Mouse (Mus musculus) kidney, adult 18-20 months (tissue): ENCODE data around the gene Gpr55.

ENCODE experiments used
- DNase-seq: peaks from one replicate; pipeline ENCODE4 v3.0.0; 2021

The Gpr55 gene

DNA sequence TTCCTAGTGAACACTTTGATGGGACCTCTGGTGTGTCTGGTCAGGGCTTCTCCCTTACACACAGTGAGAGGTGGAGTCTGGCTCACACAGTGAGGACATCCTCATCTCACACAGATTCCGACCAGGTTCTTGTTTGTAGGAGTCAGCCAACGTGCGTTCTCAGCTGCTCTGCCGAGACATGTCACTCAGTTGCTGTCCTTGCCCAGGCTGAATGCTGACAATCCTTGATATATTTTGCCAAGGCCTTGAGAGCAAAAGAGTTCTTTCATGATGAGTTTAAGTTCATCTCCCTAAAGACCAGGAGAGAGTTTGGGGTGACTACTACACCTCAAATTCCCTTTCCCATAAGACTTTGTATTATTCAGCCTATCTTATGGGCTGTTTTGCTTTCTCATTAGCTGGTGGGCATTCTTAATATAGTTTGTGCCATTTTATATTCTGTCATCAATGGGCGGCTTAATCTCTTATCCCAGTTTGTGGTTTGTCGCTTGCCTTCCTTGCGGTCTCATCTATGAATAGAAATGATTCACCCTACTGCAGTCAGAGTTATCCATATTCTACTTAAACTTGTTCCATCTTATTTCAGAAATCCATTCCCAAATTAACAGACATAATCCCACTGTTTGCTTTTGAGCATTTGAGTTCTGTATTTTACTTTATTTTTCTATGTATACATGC lies 47.6 kb downstream of the Gpr55 start:
- DNase-seq = no peak

DNA sequence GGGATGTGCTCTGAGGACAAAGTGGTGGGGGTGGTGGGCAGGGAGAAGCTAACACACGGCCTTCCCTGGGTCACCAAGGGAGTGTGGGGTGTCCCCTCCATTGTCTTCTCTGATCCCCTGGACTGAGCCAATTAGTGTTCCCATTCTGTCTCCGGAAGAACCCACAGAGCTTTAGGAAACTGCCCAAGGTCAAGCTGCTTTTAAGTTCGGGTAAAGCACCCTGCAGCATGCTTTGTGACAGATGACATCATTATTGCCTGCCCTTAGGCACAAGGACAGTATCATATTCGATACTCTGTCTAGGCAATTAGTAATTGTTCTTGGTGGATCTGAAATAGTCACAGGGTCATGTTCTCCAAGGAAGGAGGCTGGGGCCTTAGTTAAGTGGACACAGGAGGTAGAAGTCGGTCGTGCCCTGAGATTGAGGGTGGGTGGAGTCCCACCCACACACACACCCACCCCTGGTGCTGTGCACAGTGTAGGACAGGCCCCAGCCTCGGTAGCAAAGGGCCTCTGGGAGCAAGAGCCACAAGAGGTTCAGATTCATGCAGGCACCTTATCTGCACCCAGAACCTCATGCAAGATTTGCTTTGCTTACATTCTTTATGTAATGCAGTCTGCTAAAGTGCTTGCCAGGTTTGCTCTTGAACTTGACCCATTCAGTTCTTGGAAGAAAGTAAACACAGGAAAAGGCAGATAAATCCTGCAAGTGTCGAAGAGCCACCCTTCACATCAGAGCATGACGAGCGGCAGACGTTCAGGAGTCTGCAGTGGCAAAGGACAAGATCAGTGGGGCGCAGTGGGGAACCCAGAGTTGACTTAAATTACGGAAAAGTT lies 51.8 kb downstream of the Gpr55 start:
- DNase-seq = no peak

- DNase-seq = no peak
These were observed 53.9 kb downstream of the Gpr55 start for GRCm38 (mm10) chr1:85906892-85907291.

GRCm38 (mm10) chr1:85902108-85902561 lies 58.7 kb downstream of the Gpr55 start:
- no peak for DNase-seq

- no peak for DNase-seq
These were observed 59.2 kb downstream of the Gpr55 start for GRCm38 (mm10) chr1:85901516-85902107.

- no peak for DNase-seq
These were observed 60.1 kb downstream of the Gpr55 start for GRCm38 (mm10) chr1:85900521-85901333.

DNA sequence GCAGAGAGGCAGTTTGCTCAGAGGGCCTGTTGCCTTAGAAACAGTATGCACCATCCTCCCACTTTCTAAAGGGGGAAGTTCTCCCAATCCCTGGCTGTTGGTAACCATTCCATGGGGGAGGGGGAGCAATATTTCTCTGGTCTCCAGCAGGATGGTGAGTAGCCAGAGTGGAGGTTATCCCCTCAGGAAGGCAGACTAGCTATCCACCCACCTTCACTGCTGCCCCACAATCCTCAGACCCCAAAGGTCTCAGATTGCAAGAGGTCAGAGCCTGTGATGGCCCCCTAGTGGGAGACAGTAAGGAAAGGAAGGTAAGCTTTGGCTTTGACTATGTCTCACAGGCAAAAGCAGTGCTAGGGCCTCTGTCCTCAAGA lies 61.4 kb downstream of the Gpr55 start:
- no peak for DNase-seq

DNA sequence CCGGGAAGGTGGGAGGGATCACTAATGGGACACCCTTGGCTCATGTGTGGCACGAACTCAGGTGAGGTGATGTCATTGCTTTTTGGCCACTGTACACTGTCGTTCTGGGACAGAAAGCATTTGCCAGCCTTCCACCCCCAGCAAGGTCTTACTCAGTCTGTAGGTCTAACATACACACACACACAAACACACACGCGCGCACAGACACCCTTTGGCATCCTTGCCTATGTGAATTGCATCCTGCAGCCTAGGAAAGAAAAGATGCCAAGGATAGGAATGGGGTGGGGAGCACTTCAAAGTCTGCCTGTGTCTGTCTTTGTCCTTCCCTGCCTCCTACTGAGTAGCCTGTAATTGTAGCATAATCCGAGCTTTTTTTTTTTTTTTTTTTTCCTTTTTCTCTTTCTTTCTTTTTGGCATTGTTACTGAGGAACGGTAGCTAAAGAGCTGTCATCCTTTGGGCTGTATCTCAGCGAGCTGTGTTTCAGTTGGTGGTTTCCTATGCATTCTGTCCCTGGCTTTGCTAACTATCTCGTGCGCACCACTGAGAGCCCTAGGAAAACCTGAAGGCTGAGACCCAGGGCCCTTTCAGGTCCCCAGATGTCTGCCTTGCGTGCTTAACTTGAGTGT lies 61.9 kb downstream of the Gpr55 start:
- no peak for DNase-seq

- DNase-seq = no peak
These were observed 62.7 kb downstream of the Gpr55 start for GRCm38 (mm10) chr1:85897901-85898760.

- DNase-seq = no peak
These were observed 63.8 kb downstream of the Gpr55 start for GRCm38 (mm10) chr1:85896781-85897700.

- no peak for DNase-seq
These were observed 64.7 kb downstream of the Gpr55 start for GRCm38 (mm10) chr1:85896110-85896509.

DNA sequence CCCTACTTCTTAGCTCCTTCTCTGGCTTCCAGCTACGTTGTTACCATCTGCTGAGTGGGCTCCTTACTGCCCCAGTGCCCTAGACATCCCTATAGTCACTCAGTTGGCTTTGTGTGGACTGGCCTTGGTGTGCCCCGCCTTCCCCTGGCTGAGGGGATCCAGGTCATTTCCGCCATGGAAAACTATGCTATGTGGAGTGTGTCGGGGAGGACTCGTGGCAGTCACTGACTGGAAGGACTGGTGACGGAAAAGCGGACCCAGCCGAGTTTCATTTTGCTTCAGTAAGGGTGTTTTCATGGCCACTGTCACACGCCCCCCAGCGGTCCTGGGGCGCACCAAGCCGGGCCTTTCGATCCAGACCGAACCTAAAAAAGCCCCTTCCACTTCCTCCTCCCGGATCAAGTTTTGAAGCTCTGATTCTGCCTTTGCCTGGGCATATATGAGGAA lies 65.4 kb downstream of the Gpr55 start:
- DNase-seq = peak; percentile 56

- no peak for DNase-seq
These were observed 66.0 kb downstream of the Gpr55 start for GRCm38 (mm10) chr1:85894748-85895360.

- peak; percentile 89 for DNase-seq
These were observed 66.5 kb downstream of the Gpr55 start, which contains the start of gene Itm2c for GRCm38 (mm10) chr1:85894231-85894747. TSS of gene Itm2c (plus strand) at chr1:85894281.
